Mouse (Mus musculus): ENCODE results near the gene Msi2.

- TF ChIP-seq POLR2A (IDR thresholded peaks at IDR 0.05; ENCODE audit: borderline replicate concordance, control insufficient read depth, low read depth, low read length) (no peak), CTCF (IDR thresholded peaks at IDR 0.05; ENCODE audit: control insufficient read depth, insufficient read depth, low read length) (no peak)
Measured at GRCm38 (mm10) chr11:88356016-88356415, 362.3 kb downstream of the Msi2 start.
